Mouse (Mus musculus) cortical plate, adult 2 months (tissue): Measurements from ENCODE around the gene Rmnd5b.

Experiments used
- CTCF ChIP-seq: fragments of 200-500 bp; IDR thresholded peaks from 2 replicates; pipeline ENCODE4 v1.5.1; 2011; ENCODE audit warnings: mild to moderate bottlenecking, control low read depth, low read length; ENCODE audit not compliant: insufficient read depth; ENCODE audit errors: extremely low read depth
- POLR2A ChIP-seq: fragments of 200-500 bp; IDR thresholded peaks from 2 replicates; pipeline ENCODE4 v1.6.1; 2011; ENCODE audit warnings: mild to moderate bottlenecking, low read length, control low read depth; ENCODE audit not compliant: insufficient read depth; ENCODE audit errors: extremely low read depth

- TF ChIP-seq POLR2A (no peak), CTCF (no peak)
Observed at GRCm38 (mm10) chr11:51677737-51678418, 42.2 kb upstream of the Rmnd5b start.
